Mouse (Mus musculus): Measurements from ENCODE around the gene Cs. TPM values are rescaled to one million over a fixed set of nuclear protein-coding genes. Genes with fewer than 3 reads are reported as not detected.
"Not testable (repeated sequence)": the region's sequence is repeated elsewhere in the genome, so short reads cannot be mapped to it uniquely, and the experiment has no call there.

Gene Cs
- total RNA-seq (2014; rRNA removed; ENCODE audit: low replicate concordance) (796 and 830 TPM in 2 replicates), polyA plus RNA-seq (2015; fragmentation: Nextera tagmentation; extraction: Ambion mirVana) (590 and 625 TPM in 2 replicates)

DNA sequence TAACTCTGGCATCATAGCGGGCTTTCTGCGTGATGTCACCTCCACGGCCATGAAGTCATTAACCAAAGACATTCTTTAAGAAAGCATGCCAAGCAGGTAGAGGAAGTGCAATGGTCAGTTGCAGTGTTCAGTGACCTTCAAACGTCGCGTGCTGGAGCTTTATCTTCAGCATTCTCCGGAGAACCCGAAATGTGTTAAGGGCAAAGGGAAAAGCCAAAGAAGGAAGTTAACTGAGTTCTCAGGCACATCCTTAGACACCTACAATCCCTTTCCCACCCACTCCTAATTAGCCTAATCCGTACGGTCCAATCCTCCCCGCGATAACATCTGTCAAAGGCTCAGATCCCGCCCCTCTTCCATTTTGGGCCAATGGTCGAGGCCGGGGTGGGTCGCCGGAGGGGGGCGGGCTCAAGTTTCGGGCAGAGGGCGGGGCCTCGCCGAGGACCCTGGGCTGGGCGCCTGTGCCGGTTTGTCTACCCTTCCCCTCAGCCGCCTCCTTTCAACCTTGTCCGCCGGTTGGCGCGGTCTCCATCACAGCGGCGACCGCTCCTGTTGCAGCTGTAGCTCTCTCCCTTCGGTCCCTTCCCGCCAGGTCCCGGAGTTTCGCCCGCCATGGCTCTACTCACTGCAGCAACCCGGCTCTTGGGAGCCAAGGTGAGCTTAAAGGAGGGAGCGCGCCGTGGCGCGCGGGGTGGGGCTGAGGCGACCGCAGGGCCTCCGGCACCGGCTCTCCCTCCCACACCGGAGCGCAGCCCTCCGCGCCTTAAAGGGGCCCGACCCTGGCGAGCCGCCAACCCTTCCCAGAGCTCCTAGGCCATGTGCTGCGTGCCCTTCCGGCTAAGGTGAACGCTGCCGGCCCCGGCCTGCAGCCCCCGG lies at the start of gene Cs:
Gene Cs, plus strand, starts transcription at position 429 of the 876 bp plus-strand sequence.
- 1% methylated on average over 61 of the region's 61 CpGs for WGBS
- H3K4me2 ChIP-seq (ENCODE audit: low read depth, low read length): peak within 1 kb of the TSS; percentile 90
- ATAC-seq (ENCODE audit: insufficient read depth, low read depth): peak; percentile 96
- peak within 1 kb of the TSS; percentile 80 for H3K4me3 ChIP-seq (ENCODE audit: low read depth, low read length)
- no peaks in the 10 kb centered on the region for H3K27me3 ChIP-seq (ENCODE audit: control insufficient read depth, insufficient read depth, low read length)
- H3K9me3 ChIP-seq (replicated peaks; ENCODE audit: control insufficient read depth, low read length): no peaks in the 10 kb centered on the region
- no peaks in the 10 kb centered on the region for H3K36me3 ChIP-seq (replicated peaks; ENCODE audit: control insufficient read depth, insufficient read depth, low read length)
- peaks cover 41% of the 10 kb centered on the region for H3K4me1 ChIP-seq (ENCODE audit: control insufficient read depth, insufficient read depth)
- peak within 1 kb of the TSS; percentile 86 for H3K9ac ChIP-seq (replicated peaks; ENCODE audit: low read depth, low read length)
- H3K27ac ChIP-seq (ENCODE audit: low read depth): peak within 1 kb of the TSS; percentile 97
- TF ChIP-seq CTCF (IDR thresholded peaks at IDR 0.05; ENCODE audit: low read depth): no peak
- TF ChIP-seq EP300 (IDR thresholded peaks at IDR 0.05; ENCODE audit: low read depth): no peak
- peak; percentile 97 for DNase-seq (ENCODE audit: low spot score)

DNA sequence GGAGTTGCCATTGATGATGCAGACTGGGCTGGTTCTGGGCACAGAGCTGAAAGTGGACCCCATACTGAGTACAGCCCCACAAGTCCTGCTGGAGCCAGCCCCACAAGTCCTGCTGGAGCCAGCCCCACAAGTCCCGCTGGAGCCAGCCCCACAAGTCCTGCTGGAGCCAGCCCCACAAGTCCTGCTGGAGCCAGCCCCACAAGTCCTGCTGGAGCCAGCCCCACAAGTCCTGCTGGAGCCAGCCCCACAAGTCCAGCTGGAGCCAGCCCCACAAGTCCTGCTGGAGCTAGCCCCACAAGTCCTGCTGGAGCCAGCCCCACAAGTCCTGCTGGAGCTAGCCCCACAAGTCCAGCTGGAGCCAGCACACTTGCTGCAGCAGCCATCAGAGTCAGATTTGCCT lies 46.9 kb upstream of the Cs start:
- WGBS: 86% methylated on average over 1 of the region's 1 CpGs
- H3K4me3 ChIP-seq (ENCODE audit: low read depth, low read length); H3K4me2 ChIP-seq (ENCODE audit: low read depth, low read length); H3K9ac ChIP-seq (replicated peaks; ENCODE audit: low read depth, low read length); H3K4me1 ChIP-seq (ENCODE audit: control insufficient read depth, insufficient read depth); H3K27ac ChIP-seq (ENCODE audit: low read depth); ATAC-seq (ENCODE audit: insufficient read depth, low read depth); H3K27me3 ChIP-seq (ENCODE audit: control insufficient read depth, insufficient read depth, low read length); DNase-seq (ENCODE audit: low spot score); H3K9me3 ChIP-seq (replicated peaks; ENCODE audit: control insufficient read depth, low read length): not testable (repeated sequence)
- peaks cover 64% of the 10 kb centered on the region for H3K36me3 ChIP-seq (replicated peaks; ENCODE audit: control insufficient read depth, insufficient read depth, low read length)

DNA sequence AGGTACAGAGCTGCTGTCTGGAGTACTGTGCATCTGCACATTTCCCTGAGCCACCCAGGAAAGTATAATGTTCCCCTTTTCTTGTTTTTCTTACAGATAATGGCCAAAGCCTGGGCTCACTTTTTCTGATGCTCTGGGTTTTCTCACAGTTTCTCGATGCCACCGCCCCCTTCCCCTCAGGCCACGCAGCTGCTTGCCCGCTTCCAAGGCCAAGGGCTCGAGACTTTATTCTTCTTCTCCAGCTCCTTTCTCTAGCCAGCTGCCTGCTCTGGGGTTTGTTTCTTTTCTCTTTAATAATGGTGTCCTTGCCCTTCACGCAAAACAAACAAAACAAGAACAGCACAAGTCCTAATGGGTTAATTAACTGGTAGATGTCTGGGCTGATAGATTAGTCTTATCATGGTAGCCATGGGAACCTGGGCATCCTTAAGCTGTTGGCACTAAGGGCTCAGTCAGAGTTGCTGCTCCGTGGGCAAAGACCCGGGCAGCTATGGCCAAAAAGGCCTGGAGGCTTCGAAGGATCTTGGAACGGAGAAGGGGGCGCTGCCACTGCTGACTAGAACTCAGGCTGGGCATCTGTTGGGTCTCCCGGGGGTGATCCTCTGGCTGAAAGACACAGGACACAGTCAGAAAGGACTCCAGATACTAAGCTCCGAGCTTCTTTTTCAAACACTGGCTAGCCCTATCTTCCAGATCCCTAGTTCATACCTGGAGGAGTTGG lies 41.0 kb upstream of the Cs start:
- H3K27ac ChIP-seq (ENCODE audit: low read depth): peak overlapping the region; percentile 79; the same call in 1 of the 2 replicates
- H3K4me3 ChIP-seq (ENCODE audit: low read depth, low read length): no peak overlapping the region
- 74% methylated on average over 13 of the region's 13 CpGs for WGBS

DNA sequence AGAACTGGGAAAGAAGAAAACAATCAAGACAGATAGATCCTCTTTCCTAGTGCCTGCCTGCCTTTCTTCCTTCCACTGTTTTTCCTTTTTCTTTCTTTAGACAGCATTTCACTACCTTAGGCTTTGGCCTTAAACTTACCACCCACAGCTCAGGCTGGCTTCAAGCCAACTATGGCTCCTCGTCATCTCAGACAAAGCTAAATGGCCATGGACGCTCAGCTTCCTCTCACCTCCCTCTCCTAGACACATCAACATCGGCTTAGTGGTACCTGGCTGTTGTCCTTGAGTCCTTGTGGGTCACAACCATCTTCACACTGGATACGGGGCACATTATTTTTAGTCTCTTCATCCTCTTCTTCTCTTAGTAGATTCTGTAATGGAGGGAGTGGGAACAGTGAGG lies 40.3 kb upstream of the Cs start:
- Histone ChIP-seq H3K9me3 (replicated peaks; ENCODE audit: control insufficient read depth, low read length) (no peaks in the 10 kb centered on the region), H3K4me2 (ENCODE audit: low read depth, low read length) (peak overlapping the region; percentile 33), H3K4me1 (ENCODE audit: control insufficient read depth, insufficient read depth) (peaks cover 20% of the 10 kb centered on the region), H3K9ac (replicated peaks; ENCODE audit: low read depth, low read length) (peak overlapping the region; percentile 21; the same call in 1 of the 2 replicates), H3K36me3 (replicated peaks; ENCODE audit: control insufficient read depth, insufficient read depth, low read length) (peaks cover 12% of the 10 kb centered on the region), H3K27me3 (ENCODE audit: control insufficient read depth, insufficient read depth, low read length) (no peaks in the 10 kb centered on the region), H3K4me3 (ENCODE audit: low read depth, low read length) (peak overlapping the region; percentile 14), H3K27ac (ENCODE audit: low read depth) (peak overlapping the region; percentile 79)
- no peak for DNase-seq (ENCODE audit: low spot score)
- no peak for TF ChIP-seq EP300 (IDR thresholded peaks at IDR 0.05; ENCODE audit: low read depth)
- no peak for TF ChIP-seq CTCF (IDR thresholded peaks at IDR 0.05; ENCODE audit: low read depth)
- ATAC-seq (ENCODE audit: insufficient read depth, low read depth): peak; percentile 3; the same call in 1 of the 2 replicates
- WGBS: 35% methylated on average over 4 of the region's 4 CpGs

More for the DNA sequence above, 41.0 kb upstream of the Cs start:
- Histone ChIP-seq H3K4me1 (ENCODE audit: control insufficient read depth, insufficient read depth) (peaks cover 17% of the 10 kb centered on the region; the same call in 1 of the 2 replicates), H3K4me2 (ENCODE audit: low read depth, low read length) (peak overlapping the region; percentile 33), H3K27me3 (ENCODE audit: control insufficient read depth, insufficient read depth, low read length) (no peaks in the 10 kb centered on the region), H3K9ac (replicated peaks; ENCODE audit: low read depth, low read length) (0 out of 2 replicates have a peak overlapping the region, but pooled peaks have one; percentile 3), H3K36me3 (replicated peaks; ENCODE audit: control insufficient read depth, insufficient read depth, low read length) (peaks cover 19% of the 10 kb centered on the region), H3K9me3 (replicated peaks; ENCODE audit: control insufficient read depth, low read length) (no peaks in the 10 kb centered on the region)
- TF ChIP-seq CTCF (IDR thresholded peaks at IDR 0.05; ENCODE audit: low read depth) (no peak), EP300 (IDR thresholded peaks at IDR 0.05; ENCODE audit: low read depth) (no peak)
- ATAC-seq (ENCODE audit: insufficient read depth, low read depth) (no peak), DNase-seq (ENCODE audit: low spot score) (no peak)

DNA sequence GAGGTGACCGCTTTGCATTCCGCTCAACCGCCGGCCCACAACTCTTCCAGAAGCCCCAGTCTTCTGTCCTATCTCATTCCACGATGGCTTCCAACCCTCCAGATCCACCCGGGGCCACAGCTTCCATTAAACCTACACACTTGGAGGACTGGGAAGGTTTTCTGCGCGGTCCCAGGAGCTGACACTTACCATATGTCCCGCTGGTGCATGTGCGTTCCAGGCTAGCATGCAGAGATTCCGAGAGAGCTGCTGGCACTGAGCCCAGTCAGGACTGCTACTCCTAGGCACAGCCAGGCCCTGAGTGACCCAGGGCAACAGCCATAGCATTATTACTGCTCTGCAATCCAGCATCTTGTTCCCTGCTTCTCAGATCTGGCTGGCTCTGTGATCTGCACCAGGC lies 39.9 kb upstream of the Cs start:
- H3K4me2 ChIP-seq (ENCODE audit: low read depth, low read length): peak overlapping the region; percentile 33
- peaks cover 8% of the 10 kb centered on the region; the same call in 1 of the 2 replicates for H3K36me3 ChIP-seq (replicated peaks; ENCODE audit: control insufficient read depth, insufficient read depth, low read length)
- 29% methylated on average over 11 of the region's 11 CpGs for WGBS
- H3K9ac ChIP-seq (replicated peaks; ENCODE audit: low read depth, low read length): peak overlapping the region; percentile 21
- peak overlapping the region; percentile 79 for H3K27ac ChIP-seq (ENCODE audit: low read depth)
- H3K27me3 ChIP-seq (ENCODE audit: control insufficient read depth, insufficient read depth, low read length): no peaks in the 10 kb centered on the region
- TF ChIP-seq EP300 (IDR thresholded peaks at IDR 0.05; ENCODE audit: low read depth) (no peak), CTCF (IDR thresholded peaks at IDR 0.05; ENCODE audit: low read depth) (no peak)
- DNase-seq (ENCODE audit: low spot score) (peak; percentile 85), ATAC-seq (ENCODE audit: insufficient read depth, low read depth) (peak; percentile 92)
- H3K9me3 ChIP-seq (replicated peaks; ENCODE audit: control insufficient read depth, low read length): no peaks in the 10 kb centered on the region
- peaks cover 24% of the 10 kb centered on the region for H3K4me1 ChIP-seq (ENCODE audit: control insufficient read depth, insufficient read depth)
- peak overlapping the region; percentile 14 for H3K4me3 ChIP-seq (ENCODE audit: low read depth, low read length)
